Mouse (Mus musculus): ENCODE measurements at regions not wholly inside any gene's neighbourhood (a gene's known extent, or its start where the extent isn't known, plus 50 kb on each side); places are given as distances from the start of the nearest gene placed in this dataset.

DNA sequence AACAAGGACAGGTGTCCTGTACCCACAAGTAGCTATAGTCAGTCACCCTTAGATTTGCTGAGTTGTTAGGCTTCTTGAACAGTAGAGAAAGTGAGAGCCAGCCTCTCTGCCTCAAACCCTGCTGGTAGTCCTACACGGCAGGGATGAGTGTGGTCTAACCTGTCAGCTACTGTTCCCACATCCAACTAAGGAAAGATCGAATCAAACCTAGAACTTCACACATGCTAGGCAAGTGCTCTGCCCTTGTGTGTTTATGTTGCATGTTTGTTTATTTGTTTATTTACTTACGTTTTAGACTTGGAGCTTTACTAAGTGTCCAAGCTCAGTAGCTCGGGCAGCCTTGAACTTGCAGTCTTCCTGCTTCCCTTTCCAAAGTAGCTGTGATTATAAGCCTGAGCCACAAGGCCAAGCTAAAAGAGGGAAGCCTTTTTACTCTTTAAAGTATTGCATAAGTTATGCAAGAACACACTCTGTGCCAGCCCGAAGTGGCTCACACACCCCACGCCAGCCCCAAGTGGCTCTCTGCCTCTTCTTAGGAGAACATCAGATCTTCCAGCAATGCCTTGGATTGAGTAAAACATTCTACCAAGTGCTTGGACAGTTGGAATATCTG lies 146.1 kb upstream of the Zmiz1 start:
- TF ChIP-seq CHD1 (IDR thresholded peaks at IDR 0.05; ENCODE audit: low read depth, low read length) (no peak), POLR2A (IDR thresholded peaks at IDR 0.05; ENCODE audit: control insufficient read depth in 1 of 2, insufficient read depth in 1 of 2, low read depth in 1 of 2, low read length in 2 of 2, poor library complexity in 1 of 2) (no peak), BHLHE40 (IDR thresholded peaks at IDR 0.05; ENCODE audit: borderline replicate concordance, low read depth, low read length) (no peak)
